Mouse (Mus musculus): ENCODE results near the gene Klf15.

Gene Klf15

GRCm38 (mm10) chr6:90494155-90494554 lies 31.8 kb downstream of the Klf15 start:
- DNase-seq = no peak

- DNase-seq = no peak
Measured at GRCm38 (mm10) chr6:90494566-90494965, 32.2 kb downstream of the Klf15 start.

GRCm38 (mm10) chr6:90495282-90495912 lies 33.0 kb downstream of the Klf15 start:
- no peak for DNase-seq

DNA sequence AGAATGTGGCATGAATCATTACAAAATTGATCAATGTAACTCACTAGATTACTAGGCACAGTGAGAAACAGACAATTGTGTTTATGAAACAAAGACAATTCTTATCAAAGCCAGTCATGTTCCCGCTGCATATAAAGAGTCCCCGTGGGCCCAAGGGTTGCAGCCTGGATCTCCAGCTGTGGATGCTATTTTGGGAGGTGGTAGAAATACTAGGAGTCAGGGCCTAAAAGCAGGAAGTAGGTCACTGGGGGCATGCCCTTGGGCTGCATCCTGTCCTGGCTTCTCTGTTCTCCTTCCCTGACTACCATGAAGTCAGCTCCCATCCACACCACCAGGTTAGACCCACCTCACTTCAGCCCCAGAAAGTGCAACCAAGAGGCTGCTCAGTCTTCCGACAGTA lies 33.8 kb downstream of the Klf15 start:
- DNase-seq = no peak

- no peak for DNase-seq
Measured at GRCm38 (mm10) chr6:90499509-90499908, 37.1 kb downstream of the Klf15 start.

- DNase-seq = no peak
Measured at GRCm38 (mm10) chr6:90501222-90501940, 39.0 kb downstream of the Klf15 start.

- no peak for DNase-seq
Measured at GRCm38 (mm10) chr6:90505906-90506305, 43.5 kb downstream of the Klf15 start.

- DNase-seq = peak; percentile 9
Measured at GRCm38 (mm10) chr6:90506673-90507311, 44.4 kb downstream of the Klf15 start.

GRCm38 (mm10) chr6:90507443-90507842 lies 45.1 kb downstream of the Klf15 start:
- no peak for DNase-seq

DNA sequence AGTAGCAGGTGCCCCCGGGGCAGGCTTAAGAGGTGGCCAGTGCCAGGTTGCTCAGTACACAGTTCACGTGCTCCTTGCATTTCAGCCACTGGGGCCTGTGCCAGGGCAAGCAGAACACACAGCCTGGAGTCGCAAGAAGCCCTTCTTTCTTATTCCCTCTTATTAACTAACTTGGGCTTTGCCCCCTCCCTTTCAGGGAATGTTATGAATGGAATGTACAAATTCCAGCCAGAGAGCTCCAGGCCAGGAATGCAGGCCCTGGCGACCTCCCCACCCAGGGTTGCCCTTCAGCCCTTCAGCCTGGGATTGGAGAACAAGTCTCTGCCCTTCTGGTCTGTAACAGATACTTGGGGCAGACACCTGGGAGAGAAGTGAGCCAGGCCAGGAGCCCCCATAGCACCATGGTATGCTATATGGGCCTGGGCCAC lies 45.8 kb downstream of the Klf15 start:
- no peak for DNase-seq

GRCm38 (mm10) chr6:90509085-90509484 lies 46.7 kb downstream of the Klf15 start:
- no peak for DNase-seq

DNA sequence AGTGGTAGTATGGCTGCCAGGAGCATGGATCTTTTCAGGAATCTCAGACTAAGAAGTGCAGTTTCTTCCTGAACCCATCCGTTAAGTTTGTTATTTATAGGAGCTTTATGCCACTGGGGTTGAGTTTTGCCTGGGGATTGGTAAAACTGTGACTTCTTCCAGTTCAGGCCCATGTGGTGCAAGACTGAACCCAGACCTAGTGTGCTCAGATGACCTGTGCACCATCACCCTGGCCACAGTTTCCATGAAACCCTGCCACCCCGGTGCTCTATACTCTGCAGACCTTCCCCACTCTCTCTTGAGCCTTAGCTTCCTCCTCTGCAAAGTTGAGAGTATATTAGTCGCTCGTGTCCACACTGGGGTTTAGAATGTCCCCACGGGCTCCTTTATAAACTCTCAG lies 50.0 kb downstream of the Klf15 start:
- DNase-seq = no peak

DNA sequence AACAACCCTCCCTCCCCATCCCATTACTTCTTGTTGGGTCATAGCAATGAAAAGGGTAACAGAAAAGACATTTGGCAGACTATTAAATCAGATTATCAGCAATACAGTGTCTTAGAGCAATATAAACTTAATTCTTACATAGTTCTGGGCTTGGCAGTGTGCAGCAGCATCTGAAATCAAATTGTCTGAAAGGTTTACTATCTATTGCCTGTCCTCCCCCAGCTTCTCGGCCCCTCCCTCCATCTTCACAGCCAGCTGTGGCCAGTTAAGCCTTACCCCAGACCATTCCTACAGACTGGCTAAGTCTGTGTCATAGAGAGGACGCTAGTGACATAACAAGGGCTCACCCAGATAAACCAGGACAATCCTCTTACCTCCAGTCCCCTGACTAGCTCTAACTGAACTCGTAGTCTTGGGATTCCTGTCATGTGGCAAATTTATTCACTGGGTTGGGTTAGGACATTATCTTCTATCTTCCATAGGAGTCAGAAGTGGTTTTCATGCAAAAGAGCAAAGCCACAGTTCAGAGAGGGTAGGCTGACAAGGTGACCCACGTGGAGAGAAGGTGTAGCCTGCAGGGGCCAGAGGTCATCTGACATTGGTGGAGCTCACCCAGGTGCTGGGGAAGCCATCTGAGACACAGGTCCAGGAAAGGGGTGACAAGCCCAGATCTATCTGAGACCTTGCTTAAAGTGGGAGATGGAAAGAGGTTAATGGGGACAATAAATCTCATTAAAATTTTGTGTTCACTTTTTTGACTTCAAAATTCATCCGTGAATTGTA lies 50.9 kb downstream of the Klf15 start:
- DNase-seq = no peak

GRCm38 (mm10) chr6:90514369-90514768 lies 52.0 kb downstream of the Klf15 start:
- DNase-seq = no peak

DNA sequence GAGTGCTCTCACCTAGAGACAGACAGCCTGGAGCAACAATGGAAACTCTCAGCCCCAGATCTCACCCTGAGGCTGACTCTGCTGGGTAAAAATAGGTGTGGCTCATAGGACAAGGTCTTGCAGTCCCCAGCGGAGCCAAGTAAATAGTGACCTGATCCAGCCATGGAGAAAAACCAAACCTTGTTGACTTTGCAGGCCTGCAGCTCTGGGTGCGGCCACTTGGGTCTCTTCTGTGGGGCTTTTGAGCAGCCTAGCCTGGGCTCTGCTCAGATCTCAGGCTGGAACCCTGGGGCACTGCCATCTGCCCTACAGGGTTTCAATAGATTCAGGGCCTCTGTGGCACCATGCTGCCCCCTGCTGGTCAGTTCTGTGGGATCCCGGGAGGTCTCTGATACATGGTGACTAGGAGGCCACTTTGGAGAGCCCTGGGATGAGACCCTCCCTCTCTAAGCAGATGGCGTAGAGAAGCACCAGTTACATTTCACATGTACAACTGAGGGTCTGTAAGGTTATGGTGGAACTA lies 52.6 kb downstream of the Klf15 start:
- DNase-seq = peak; percentile 80

DNA sequence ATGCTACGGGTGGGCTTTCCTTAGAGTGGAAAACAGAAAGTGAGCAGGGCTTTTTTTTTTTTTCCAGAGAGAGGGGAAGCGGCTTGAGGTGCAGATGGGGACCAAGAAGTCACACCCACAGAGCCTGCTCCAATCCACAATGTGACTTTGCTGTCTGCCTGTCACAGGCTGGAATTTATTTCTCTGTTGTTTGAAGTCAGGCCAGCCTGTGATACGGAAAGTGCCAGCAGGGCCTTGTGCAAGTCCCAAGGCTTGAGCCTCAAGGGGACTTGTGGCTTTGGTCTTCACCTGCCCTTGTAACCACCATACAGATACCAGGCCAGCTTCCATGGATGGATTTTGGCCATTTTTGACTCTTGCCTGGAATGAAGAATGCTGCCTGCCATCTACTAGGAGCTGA lies 56.5 kb downstream of the Klf15 start:
- DNase-seq = no peak

DNA sequence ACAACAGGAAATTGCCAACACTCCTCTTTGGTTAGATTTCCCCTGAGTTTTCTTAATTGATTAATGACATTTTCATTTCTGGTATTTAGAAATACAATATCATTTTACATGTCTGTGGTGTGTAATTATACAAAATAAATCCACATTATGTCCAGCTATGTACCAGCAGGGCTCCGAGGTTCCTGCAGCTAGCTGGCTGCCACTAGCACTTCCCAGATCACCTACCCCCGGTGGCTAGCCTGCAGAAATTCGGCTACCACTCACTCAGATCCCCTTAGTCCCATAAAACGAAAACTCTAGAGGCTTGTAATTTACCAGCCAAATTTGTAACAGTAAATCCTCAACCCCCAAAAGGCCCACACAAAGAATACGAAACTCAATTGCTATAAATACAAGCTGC lies 57.0 kb downstream of the Klf15 start:
- DNase-seq = no peak

All from thymus, postnatal 4 days (tissue).